Mouse (Mus musculus) kidney, adult 8-10 months (tissue): ENCODE measurements around the gene Ephb2.
A peak's percentile ranks its signal among the peaks of the same experiment; 100 is the strongest.

Source experiments
- DNase-seq, 2 experiments: peaks; one replicate each; pipeline ENCODE4 v3.0.0; 2022

Ephb2 gene

DNA sequence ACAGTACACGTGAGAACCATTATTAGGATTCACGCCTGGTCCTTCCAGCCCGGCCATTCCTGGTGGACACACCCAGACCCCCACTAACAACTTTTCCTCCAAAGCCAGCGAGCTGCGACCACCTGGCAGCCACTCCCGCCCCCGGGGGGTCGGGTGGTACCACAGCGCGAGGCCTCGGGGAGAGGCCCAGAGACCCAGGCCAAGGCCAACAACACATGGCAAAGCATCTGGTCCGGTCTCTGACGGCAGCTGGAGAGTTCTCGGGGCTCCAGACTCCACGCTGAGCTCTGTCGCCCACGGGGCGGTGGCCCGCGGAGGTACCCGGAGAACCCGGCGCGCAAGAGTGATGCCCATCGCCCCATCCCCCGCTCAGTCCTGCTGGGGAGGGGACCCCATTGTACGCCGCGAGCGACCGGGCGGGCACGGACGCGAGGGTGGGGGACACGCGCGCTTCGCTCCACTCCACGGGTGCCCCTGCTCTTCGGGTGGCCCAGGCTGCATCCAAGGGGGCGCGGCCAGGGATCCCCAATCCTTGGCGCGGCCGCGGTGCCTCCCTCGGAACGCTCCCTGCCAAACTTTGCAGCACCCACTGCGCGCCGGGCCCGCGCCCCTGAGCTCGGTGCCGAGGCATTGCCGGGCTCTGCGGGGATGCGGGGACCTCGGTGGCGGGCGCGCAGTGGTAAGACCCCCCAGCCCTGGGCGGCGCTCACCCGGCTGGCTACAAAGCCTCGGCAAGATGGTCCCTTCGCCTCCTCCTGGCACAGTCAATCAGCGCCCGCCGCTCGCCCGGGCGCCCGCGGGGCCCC is 770 bp downstream of the Ephb2 start:
- no peak for DNase-seq

DNA sequence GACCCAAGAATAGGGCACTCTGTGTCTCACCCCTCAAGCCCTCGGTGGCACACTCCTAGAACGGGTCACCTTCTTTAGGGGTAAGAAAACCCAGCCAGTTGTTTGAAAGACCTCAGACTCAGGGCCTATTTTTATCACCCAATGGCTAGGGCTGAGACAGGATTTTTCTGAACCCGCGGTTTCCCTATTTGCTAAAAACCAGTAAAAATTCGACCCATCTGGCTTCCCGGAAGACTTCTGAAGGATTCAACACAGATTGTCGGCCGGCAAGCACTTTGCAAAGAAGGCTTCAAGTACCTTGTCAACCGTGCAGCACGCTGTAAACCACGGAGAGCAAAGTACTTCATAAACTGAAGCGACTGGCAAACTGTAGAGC is 1.4 kb downstream of the Ephb2 start:
- DNase-seq = no peak

DNA sequence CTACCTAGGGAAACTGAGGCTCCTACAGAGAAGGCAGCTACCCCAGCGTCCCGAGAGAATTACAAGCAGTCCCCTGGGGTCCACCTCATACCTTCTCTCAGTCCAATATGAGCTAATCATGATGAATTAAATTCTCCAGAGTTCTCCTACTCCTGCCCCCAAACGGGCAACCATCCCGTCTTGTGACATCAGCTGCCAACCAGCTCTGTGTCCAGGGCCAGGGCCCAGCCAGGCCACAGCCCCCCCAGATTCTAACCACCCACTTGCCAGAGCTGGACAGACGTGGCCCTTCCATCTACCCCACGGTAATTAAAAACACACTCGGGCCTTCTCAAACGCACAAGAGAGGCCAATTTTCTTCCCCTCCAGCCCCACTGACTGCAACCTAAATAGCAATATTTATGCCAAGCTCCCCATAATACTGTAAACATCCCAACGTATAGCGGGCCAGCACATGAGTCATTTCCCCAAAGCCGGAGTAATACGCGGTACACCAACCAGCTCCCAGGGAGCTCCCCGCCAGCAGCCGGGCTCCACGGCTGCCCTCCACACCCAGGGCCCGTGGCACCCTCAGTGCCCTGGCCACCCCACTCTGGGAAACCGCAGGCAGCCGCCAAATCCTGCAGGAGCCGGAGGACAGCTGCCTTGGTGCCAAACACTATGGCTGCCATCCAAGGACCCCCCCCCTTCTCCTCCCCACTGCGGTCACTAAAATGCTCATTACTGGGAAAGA is 2.0 kb downstream of the Ephb2 start:
- no peak for DNase-seq

DNA sequence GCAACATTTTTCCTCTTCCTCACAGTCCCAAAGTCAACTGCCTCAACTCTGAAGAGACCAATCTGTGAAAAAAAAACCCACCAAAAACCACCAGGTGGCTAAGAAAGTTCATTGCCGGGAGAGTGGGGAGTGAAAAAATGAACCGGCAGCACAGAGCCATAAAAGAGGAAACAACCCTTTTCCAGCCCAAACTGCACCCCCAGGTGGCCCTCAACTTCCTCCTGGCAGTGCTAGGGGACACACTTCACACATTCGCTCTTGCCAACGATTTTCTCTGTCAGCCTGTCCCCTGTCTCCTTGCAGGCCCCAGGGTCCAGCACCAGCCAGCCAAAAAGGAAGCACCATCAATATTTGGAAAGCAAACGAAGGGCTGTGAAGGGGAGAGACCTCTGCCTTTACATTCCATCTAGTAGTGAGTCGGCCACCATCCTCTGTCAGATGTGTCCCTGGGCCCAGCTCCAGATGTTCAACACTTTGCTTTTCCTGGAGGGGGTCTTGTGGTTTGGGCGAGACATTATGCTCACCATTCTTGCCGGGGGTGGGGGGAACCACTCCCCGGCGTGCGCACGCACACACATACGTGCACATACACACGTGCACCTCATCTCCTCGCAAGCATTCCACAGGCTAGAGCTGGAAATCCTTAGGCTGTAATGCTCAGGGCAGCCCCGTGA is 3.1 kb downstream of the Ephb2 start:
- no peak for DNase-seq

DNA sequence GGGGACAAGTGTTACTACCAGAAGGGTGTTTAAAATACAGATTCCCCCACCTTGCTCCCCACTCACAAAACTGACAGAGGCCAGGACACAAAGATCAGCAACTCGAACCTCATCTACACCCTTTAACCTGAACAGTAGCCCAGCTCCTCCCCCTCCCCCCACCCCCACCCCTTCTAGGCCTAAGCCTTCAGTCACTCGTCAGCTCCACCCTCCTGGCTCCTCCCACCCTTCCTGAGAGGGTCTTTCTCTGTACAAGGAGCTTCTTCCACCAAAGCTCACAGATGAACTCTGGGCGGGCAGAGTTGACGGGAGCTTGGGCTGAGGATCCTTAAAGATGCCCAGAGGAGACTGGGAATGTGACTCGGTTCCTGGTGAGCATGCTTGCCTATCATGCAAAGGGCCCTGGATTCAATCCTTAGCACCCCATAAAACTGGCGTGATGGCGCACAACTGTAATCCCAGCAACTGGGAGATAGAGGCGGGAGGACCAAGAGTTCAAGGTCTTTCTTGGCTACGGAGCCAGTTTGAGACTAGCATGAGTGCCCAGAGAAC is 5.4 kb downstream of the Ephb2 start:
- DNase-seq = no peak

DNA sequence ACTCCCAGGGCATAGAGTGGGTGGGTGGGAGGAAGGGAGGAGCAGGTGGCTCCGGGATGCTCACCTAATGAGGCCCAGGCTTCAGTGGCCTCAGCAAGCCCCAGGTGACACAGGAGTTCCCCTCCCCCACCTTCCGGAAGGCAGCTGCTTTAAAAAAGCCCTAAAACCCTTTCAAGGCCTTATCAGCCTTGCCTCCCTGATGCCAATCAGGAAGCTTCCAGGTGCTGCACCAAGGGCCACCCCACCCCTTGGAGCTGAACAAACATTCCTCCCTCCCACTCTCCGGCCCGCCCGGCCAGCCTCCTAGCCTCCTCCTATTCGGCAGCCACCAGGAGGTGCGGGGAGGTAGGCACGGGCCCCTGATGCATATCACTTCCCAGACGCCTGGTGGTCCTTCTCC is 6.0 kb downstream of the Ephb2 start:
- no peak for DNase-seq

DNA sequence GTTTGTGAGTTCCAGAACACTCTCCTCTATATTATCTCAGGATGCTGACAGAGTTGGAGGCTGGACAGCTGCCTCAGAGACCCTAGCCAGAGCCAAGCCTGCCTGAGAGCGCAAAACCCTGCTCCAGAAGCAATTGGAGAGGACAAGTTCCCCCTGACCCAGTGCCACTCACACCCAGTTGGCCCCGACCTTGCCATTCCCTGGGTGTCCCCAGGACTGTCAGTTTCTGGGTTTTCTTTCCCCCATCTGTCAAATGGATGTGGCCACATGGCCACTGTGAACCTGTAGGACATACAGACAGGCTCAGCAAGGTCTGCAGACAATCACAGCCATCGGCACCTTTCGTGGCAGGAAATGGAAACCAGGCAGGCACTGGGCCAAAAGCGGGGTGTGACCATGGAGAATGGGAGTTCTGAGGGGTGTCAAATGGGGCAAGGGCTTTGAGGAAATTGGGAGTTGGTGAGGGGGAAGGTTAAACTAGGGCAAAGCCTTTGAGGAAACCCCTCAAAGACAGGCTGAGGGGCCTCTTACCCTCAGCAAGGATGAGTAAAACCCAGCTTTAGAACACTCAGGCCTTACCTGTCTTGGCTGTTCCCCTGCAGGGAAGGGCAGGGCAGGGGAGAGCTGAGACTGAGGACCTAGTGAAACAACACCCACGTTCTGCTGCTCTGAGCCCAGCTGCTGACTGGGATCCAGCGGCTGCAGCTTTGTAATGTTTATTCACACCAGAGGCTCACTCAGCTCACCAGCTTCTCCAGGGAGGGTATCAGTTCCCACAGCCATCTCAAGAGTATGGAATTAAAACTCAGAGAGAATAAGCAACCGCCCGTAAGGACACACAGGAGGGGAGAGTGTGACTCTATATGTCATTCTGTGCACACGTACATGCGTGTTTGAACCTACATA is 6.9 kb downstream of the Ephb2 start:
- DNase-seq = no peak

DNA sequence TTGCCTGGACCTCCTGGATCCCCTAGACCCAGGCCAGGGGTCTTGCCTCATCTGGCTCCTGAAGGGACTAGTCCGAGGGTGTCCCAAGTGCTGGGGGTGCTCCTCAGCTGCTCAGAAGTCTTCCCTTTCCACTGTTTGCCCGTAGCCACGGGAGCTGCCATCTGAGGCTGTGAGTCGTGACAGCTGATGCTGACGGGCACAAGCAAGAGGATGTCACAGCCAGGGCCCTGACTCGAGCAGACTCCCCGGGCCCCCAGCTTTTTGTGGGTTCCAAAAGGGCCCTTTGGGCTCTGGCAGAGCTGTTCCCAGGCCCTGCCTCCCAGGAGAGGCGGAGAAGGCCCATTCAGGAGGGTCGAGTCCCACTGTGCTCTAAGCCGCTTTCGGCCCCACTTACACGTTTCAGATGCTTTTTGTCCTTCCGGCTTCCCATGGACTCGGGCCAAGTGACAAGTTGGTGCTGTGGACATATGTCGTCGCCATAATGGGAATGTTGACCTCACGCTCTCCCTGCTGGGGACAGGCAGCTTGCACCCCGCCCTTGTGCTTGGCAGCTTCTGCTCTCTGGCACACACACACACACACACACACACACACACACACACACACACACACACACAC is 10.7 kb downstream of the Ephb2 start:
- DNase-seq = no peak

DNA sequence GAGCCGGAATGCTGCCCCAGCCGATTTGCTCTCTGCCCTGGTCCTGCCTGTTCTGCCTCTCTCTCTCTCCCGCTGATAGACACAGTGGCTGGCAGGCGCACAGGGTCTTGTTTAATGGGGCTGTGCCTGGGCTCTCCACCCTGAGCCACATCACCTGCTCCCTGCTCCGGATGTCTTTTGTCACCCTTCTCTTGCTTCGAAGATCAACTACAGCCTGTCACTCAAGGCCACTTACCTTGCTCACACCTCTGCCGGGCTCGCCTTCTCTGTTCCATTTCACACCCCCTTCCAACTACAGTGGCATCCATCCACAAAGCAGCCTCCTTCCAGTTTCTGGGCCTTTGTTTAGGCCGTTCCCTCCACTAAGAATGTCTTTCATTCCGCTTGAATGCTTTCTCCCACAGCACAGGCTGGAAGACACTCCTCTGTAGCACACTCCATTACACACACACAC is 15.7 kb downstream of the Ephb2 start:
- no peak for DNase-seq

DNA sequence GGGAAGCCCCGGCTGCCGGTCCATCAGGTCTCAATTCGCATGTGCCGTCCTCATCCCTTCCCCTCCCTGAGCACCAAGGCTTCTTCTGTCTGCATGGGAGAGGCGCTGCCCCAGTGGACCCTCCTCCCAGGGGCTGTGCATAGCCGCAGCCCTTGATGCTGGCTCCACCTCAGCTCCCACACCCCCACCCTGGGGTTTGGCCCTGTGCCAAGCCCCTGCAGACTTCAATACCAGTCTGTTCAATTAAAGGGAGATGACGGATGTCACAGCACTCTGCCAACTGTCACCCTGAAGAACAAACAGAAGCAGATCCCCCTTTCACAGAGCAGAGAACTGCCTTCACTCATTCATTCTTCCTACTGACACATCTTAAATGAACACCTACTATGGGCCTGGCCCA is 19.1 kb downstream of the Ephb2 start:
- no peak for DNase-seq

DNA sequence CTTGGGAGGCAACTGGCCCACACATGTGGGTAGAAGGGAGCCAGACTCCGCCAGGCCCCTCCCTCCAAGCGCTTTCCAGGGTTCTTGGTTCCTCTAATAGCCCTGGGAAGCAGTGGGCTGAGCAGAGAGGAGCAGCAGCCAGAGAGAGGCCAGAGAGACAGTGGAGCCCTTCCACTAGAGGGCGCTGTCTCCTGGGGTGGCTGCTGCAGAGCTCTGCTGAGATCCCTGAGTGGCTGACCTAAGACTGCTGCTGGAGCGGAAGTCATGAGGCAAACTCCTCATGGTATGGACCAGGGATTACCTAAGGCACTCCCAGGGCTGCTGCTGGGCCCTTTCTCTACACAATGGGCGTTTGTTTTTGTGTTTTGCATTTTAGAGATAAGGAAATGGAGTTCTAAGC is 20.4 kb downstream of the Ephb2 start:
- no peak for DNase-seq

DNA sequence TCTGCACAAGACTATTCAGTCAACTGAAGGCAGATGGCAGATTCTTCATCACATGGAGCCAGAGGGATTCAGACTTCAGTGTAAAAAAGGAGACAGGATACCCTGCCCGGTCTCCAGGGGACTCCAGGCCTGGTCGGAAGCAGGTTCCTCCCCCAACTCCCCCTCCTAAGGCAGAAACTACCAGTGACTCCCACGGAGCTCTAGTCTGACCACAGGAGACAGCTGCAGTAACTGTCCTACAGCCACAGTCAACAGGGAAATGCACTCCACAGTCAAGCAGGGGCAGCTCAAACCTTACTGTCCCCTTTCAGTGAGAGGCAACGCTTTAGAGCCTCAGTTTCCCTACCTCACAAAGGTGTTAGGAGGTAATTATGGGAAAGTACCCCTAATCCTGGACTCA is 23.2 kb downstream of the Ephb2 start:
- no peak for DNase-seq

DNA sequence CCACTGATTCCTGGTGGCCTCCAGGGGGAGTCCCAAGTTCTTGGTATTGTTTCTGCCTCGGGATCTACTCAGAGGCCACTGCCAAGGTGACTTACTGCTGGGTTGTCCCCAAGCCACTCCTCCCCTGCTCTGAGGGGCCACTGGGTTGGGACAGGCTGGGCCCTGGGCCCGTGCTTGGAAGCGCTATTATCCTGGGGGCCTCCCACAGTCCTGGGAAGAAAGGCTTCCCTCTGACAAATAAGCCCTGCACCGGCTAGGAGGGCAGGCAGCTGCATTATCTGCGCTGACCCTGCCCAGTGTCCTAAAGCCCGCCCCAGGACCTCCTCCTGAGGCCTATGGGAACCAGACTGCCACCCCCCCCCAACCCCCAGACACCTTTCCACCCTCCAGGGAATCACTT is 24.2 kb downstream of the Ephb2 start:
- no peak for DNase-seq

DNA sequence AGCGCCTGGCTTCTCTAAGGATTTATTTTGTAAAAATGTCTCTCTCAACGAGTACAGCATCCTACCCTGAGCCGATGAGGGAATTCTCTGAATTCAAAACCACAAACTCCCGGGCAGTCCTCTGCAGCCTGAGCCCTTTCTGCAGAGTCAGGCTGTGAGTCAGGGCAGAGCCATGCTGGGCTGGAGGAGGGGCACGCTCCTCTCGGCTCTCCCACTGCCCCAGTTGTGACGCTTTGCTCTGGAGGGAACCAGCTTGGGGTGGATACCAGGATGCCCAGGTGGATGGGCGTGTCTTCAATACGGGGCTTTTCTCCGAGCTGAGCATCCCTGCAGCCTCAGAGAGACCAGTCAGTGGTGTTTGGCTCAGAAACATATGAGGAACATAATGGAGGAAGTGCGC is 27.3 kb downstream of the Ephb2 start:
- DNase-seq = no peak

DNA sequence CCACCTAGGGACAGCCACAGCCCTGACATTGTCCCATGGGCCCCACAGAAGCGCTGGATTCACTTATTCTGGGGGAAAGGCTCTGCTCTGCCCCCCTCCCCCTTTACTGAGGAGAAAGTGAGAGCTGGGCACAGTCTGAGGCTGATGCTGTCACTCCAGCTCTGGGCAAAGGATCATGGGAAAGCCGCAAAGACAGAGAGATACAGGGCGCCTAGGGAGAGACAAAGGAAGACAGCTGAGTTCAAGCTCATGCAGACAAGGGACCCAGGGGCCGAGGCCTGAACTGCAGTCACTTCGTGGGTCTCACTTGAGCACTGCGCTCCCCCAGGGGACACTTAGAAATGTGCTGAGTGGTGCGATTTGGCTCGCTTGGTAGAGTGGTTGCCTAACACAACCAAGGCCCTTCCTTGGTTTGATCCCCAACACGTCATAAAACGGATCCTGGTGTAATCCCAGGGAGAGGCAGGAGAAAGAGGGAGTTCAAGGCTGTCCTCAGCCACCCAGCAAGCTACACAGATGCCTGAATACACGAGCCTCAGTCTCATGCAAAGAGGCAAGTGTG is 28.3 kb downstream of the Ephb2 start:
- no peak for DNase-seq

DNA sequence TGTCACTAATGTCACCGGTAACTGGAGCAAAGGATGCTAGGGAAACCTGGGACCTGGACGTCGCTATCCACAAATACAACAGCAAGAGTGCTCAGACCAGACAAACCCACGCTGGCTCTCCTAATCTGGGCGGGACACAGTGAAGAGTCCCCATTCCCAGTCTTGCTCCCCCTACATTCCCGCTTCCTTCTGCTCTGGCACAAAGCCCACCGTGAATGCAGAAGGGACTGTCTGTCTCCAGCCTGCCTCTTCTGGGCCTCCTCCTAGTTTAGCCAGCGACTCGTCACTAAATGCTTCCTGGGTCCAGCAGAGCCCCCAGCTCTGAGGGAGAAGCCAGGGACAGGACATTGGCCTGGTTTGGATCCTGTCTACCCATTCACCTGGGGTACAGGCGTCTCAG is 29.5 kb downstream of the Ephb2 start:
- no peak for DNase-seq

DNA sequence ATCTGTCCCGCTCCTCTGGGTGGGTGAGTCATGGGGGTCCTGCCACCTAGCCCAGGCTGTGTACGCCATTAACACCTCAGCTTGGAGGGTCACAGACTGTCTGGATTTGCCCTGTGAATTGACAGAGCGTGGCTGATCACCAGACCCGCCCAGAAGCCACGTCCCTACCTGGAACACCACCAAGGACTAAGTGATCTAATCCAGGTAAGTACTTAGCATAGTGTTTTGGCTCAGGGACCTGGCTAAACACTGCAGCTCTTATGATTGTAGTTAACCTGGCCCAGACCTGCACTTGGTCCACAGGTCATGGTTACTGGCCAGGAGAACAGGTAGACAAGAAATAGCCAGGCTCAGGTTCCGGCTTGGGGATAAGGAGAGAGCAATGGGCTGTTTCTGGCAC is 31.4 kb downstream of the Ephb2 start:
- peak; percentile 26 to 53 for DNase-seq

DNA sequence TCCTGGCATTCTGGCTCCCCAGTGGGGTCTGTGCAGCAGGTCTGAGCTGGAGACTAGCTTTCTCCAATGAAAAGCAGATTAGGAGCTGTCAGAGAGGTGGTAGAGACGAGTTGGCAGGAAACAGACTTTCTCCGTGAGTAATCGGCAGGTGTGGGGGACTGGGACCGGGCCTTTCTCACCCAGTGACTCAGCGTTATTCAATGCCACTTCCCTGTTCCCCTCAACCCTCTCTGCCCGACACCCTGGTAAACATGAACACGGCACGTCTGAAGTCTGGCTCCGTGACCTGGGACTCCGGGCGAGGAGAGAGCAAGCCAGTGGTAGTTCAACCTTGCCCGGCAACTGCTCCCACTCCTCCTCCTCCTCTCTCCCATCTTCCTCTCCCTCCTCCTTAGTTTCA is 33.3 kb downstream of the Ephb2 start:
- DNase-seq = peak; percentile 29 to 64

DNA sequence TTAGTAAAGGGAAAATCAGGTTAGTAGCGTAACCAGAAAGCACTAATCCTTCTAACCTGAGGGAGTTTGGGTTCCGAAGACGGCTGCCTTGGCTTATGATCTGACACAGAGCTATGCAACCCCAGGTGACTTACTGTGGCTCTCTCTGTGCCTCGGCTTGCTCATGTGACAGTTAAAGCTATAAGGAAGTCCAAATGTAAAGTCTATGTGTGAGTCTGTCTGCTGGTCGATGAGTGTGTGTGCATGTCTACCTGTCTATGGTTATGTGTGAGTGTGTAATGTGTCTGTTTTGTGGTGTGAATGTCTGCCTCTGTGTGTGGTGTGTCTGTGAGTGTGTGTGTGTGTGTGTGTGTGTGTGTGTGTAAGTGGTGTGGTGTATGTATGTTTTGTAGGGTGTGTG is 33.8 kb downstream of the Ephb2 start:
- no peak for DNase-seq

DNA sequence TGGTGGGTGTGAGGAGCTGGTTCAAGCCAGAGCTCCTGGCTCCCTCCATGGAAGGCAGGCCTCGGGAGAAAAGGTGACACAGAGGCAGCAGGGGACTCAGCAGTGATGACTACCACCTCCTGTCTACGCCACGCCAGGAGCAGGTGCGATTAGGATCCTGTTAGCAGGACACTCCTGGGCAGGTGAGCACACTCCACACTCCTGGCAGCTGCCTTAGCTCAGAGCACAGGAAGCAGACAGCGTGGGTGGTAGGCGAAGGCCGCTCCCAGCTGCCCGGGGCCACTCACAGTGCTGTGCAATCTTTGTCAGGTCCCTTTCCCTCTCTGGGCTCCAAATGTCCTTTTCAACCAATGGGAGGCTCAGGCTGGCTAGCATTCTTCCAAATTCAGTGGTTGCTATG is 34.3 kb downstream of the Ephb2 start:
- no peak for DNase-seq

DNA sequence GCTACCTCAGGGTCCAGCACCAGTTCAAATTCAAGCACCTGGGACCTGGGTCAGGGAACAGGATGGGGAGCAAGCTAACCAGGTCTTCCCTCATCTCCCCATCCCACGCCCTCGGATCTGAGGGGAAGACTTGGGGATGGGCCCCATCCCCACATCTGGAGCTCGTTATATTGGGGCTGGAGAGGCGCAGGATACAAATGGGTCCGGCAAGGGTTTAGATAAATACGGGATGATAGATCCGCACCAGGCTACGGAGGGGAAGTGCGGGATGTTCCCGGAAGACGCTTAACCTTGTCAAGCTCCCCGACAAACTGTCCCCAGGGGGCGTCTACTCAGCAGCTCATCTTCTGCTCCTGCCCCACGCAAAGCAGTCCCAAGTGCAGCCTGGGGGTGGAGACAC is 35.4 kb downstream of the Ephb2 start:
- DNase-seq = no peak
